Mouse (Mus musculus) MEL (cell line): ENCODE measurements around the gene Dytn. TPM values are rescaled to one million over a fixed set of nuclear protein-coding genes. Genes with fewer than 3 reads are reported as not detected.

ENCODE experiments used
- DNase-seq: peaks from one replicate; pipeline ENCODE4 v3.0.0; 2011; ENCODE audit warnings: low read depth, low spot score
- H3K27ac ChIP-seq: 2 replicates; pipeline ENCODE4 v1.5.1; 2012; ENCODE audit warnings: low read depth, mild to moderate bottlenecking, control low read depth, low read length, moderate library complexity; ENCODE audit not compliant: control insufficient read depth
- H3K27me3 ChIP-seq, 2 experiments: fragments of 150-350 bp in 1 of 2; sonication (generic) in 1 of 2; 2 replicates each; pipeline ENCODE4 v1.6.1; 2012; ENCODE audit warnings: low read length in 2 of 2, mild to moderate bottlenecking in 2 of 2, improper control_type of control experiment in 1 of 2, moderate library complexity in 1 of 2; ENCODE audit not compliant: insufficient read depth in 2 of 2, control insufficient read depth in 1 of 2
- H3K36me3 ChIP-seq, 2 experiments: 2 replicates each; pipeline ENCODE4 v1.6.1; 2012 to 2014; ENCODE audit warnings: low read length in 2 of 2, improper control_type of control experiment in 1 of 2, inconsistent platforms in 1 of 2, mild to moderate bottlenecking in 1 of 2; ENCODE audit not compliant: insufficient read depth in 2 of 2, control insufficient read depth in 1 of 2
- H3K4me1 ChIP-seq, 2 experiments: fragments of 150-350 bp in 1 of 2; sonication (generic) in 1 of 2; 2 replicates each; pipeline ENCODE4 v1.6.1; 2012; ENCODE audit warnings: low read length in 2 of 2, improper control_type of control experiment in 1 of 2, mild to moderate bottlenecking in 1 of 2; ENCODE audit not compliant: insufficient read depth in 2 of 2, control insufficient read depth in 1 of 2
- H3K4me3 ChIP-seq, 2 experiments: fragments of 150-350 bp in 1 of 2; sonication (generic) in 1 of 2; 2 replicates each; pipeline ENCODE4 v1.5.1; 2012; ENCODE audit warnings: low read depth in 2 of 2, low read length in 2 of 2, mild to moderate bottlenecking in 2 of 2, moderate library complexity in 2 of 2, control low read depth in 1 of 2, improper control_type of control experiment in 1 of 2; ENCODE audit not compliant: control insufficient read depth in 1 of 2, insufficient read depth in 1 of 2
- H3K79me2 ChIP-seq: 2 replicates; pipeline ENCODE4 v1.6.1; 2012; ENCODE audit warnings: mild to moderate bottlenecking, low read length, moderate library complexity; ENCODE audit not compliant: control insufficient read depth, poor library complexity, insufficient read depth
- H3K9ac ChIP-seq: 2 replicates; pipeline ENCODE4 v1.6.1; 2012; ENCODE audit warnings: low read depth, mild to moderate bottlenecking, control low read depth, low read length, moderate library complexity; ENCODE audit not compliant: control insufficient read depth, poor library complexity, severe bottlenecking
- H3K9me3 ChIP-seq: fragments of 150-350 bp; sonication (generic); replicated peaks from 2 replicates; pipeline ENCODE4 v1.6.1; 2012; ENCODE audit warnings: mild to moderate bottlenecking, low read length, improper control_type of control experiment, moderate library complexity; ENCODE audit not compliant: insufficient read depth
- BHLHE40 ChIP-seq: IDR thresholded peaks from 2 replicates; pipeline ENCODE4 v1.6.1; 2012; ENCODE audit warnings: low read depth, mild to moderate bottlenecking, inconsistent platforms, low read length, improper control_type of control experiment, borderline replicate concordance
- CHD1 ChIP-seq: IDR thresholded peaks from 2 replicates; pipeline ENCODE4 v1.6.1; 2012; ENCODE audit warnings: low read depth, mild to moderate bottlenecking, inconsistent platforms, low read length, improper control_type of control experiment
- CTCF ChIP-seq, 3 experiments: IDR thresholded peaks in 2 of 3; conservative IDR thresholded peaks in 1 of 3; 2 replicates each; pipeline ENCODE4 v1.5.1; 2011 to 2012; ENCODE audit warnings: low read length in 3 of 3, low read depth in 2 of 3, mild to moderate bottlenecking in 2 of 3, improper control_type of control experiment in 1 of 3, inconsistent platforms in 1 of 3, mixed read lengths in 1 of 3, moderate library complexity in 1 of 3; ENCODE audit not compliant: control insufficient read depth in 1 of 3, insufficient read depth in 1 of 3, poor library complexity in 1 of 3, severe bottlenecking in 1 of 3
- ELF1 ChIP-seq: IDR thresholded peaks from 2 replicates; pipeline ENCODE4 v1.6.1; 2014; ENCODE audit warnings: low read depth, mild to moderate bottlenecking, inconsistent platforms, low read length, improper control_type of control experiment, moderate library complexity
- EP300 ChIP-seq, 2 experiments: IDR thresholded peaks; 2 replicates each; pipeline ENCODE4 v1.6.1; 2011; ENCODE audit warnings: improper control_type of control experiment in 2 of 2, low read length in 2 of 2, low read depth in 1 of 2, mild to moderate bottlenecking in 1 of 2
- HCFC1 ChIP-seq: IDR thresholded peaks from 2 replicates; pipeline ENCODE4 v1.6.1; 2012; ENCODE audit warnings: low read depth, mild to moderate bottlenecking, inconsistent platforms, low read length, improper control_type of control experiment, moderate library complexity
- JUND ChIP-seq: IDR thresholded peaks from 2 replicates; pipeline ENCODE4 v1.6.1; 2011; ENCODE audit warnings: low read depth, mild to moderate bottlenecking, improper control_type of control experiment, low read length
- MAZ ChIP-seq: IDR thresholded peaks from 2 replicates; pipeline ENCODE4 v1.6.1; 2012; ENCODE audit warnings: low read depth, mild to moderate bottlenecking, inconsistent platforms, low read length, improper control_type of control experiment
- MXI1 ChIP-seq: IDR thresholded peaks from 2 replicates; pipeline ENCODE4 v1.6.1; 2011; ENCODE audit warnings: mild to moderate bottlenecking, low read depth, low read length, improper control_type of control experiment
- MYB ChIP-seq: IDR thresholded peaks from 2 replicates; pipeline ENCODE4 v1.6.1; 2011; ENCODE audit warnings: mild to moderate bottlenecking, low read depth, low read length, improper control_type of control experiment
- NELFE ChIP-seq: IDR thresholded peaks from 2 replicates; pipeline ENCODE4 v1.6.1; 2011; ENCODE audit warnings: low read depth, low read length, improper control_type of control experiment
- POLR2AphosphoS5 ChIP-seq: IDR thresholded peaks from 2 replicates; pipeline ENCODE4 v1.6.1; 2012; ENCODE audit warnings: low read depth, borderline replicate concordance, mild to moderate bottlenecking, inconsistent platforms, low read length, moderate library complexity, mixed read lengths
- SIN3A ChIP-seq: IDR thresholded peaks from 2 replicates; pipeline ENCODE4 v1.6.1; 2012; ENCODE audit warnings: low read length, improper control_type of control experiment, inconsistent platforms
- SMC3 ChIP-seq: IDR thresholded peaks from 2 replicates; pipeline ENCODE4 v1.6.1; 2011; ENCODE audit warnings: low read depth, low read length, improper control_type of control experiment
- TAL1 ChIP-seq: IDR thresholded peaks from 2 replicates; pipeline ENCODE4 v1.6.1; 2012; ENCODE audit warnings: mild to moderate bottlenecking, inconsistent platforms, low read length, moderate library complexity, mixed read lengths
- TBP ChIP-seq: IDR thresholded peaks from 2 replicates; pipeline ENCODE4 v1.8.0; 2011; ENCODE audit warnings: low read depth, low read length, improper control_type of control experiment
- TCF12 ChIP-seq: IDR thresholded peaks from 2 replicates; pipeline ENCODE4 v1.6.1; 2014; ENCODE audit warnings: low read depth, mild to moderate bottlenecking, inconsistent platforms, low read length, improper control_type of control experiment, moderate library complexity
- USF1 ChIP-seq: IDR thresholded peaks from 2 replicates; pipeline ENCODE4 v1.6.1; 2014; ENCODE audit warnings: low read depth, mild to moderate bottlenecking, inconsistent platforms, low read length, improper control_type of control experiment, moderate library complexity
- USF2 ChIP-seq, 2 experiments: IDR thresholded peaks; 2 replicates each; pipeline ENCODE4 v1.6.1; 2011 to 2012; ENCODE audit warnings: improper control_type of control experiment in 2 of 2, low read length in 2 of 2, borderline replicate concordance in 1 of 2, inconsistent platforms in 1 of 2, low read depth in 1 of 2, mild to moderate bottlenecking in 1 of 2; ENCODE audit not compliant: insufficient read depth in 1 of 2
- ZC3H11A ChIP-seq: IDR thresholded peaks from 2 replicates; pipeline ENCODE4 v1.6.1; 2012; ENCODE audit warnings: low read depth, mild to moderate bottlenecking, inconsistent platforms, low read length, improper control_type of control experiment
- ZMIZ1 ChIP-seq: IDR thresholded peaks from 2 replicates; pipeline ENCODE4 v1.6.1; 2012; ENCODE audit warnings: low read depth, mild to moderate bottlenecking, inconsistent platforms, low read length, improper control_type of control experiment, moderate library complexity
- ZNF384 ChIP-seq: IDR thresholded peaks from 2 replicates; pipeline ENCODE4 v1.6.1; 2012; ENCODE audit warnings: low read depth, mild to moderate bottlenecking, inconsistent platforms, low read length, improper control_type of control experiment
- polyA plus RNA-seq, 2 experiments: library from polyadenylated mRNA; stranded (reverse) in 1 of 2; unstranded in 1 of 2; fragments of >175 nt in 1 of 2; fragments of >200 nt in 1 of 2; gene quantifications; 2 replicates each; pipeline versions ENCODE4 v1.2.1 to v1.2.4; 2012; ENCODE audit warnings: low replicate concordance in 2 of 2, low read depth in 1 of 2; ENCODE audit not compliant: insufficient read length in 2 of 2, insufficient read depth in 1 of 2, missing spikeins in 1 of 2
- total RNA-seq: library from RNA; depleted of rRNA; stranded (reverse); fragments of 300-350 nt; gene quantifications from 2 replicates; pipeline ENCODE4 v1.2.3, GENCODE M21; 2012

Gene Dytn
- total and polyA plus RNA-seq, 3 experiments, result not detected

DNA sequence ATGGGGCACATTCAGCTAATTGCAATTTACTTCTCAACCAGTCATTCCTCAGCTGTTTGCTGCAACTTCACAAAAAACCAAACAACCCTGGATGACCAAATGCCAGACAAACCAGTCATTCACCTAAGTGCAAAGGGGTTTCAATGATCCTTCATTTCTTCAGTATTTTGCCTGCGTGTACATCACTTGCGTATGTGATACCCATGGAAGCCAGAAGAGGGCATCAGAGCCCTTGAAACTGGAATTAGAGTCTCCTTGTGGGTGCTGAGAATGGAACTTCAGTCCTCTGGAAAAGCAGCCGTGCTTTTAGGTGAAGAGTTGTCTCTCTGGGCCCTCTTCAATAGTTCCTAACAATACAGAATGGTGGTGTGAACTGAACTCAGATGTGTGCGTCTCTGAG is 77.1 kb downstream of the Dytn start:
- no peak for TF ChIP-seq POLR2AphosphoS5
- no peak for TF ChIP-seq ZMIZ1
- TF ChIP-seq JUND, result no peak
- TF ChIP-seq ZC3H11A, result no peak
- TF ChIP-seq ZNF384, result no peak
- no peak for TF ChIP-seq ELF1
- no peak for TF ChIP-seq HCFC1
- TF ChIP-seq EP300 (IDR thresholded peaks at IDR 0.05; ENCODE audit: low read depth in 1 of 2, low read length in 2 of 2), result no peak
- no peak for TF ChIP-seq MYB
- TF ChIP-seq TAL1, result no peak
- TF ChIP-seq SMC3, result no peak
- TF ChIP-seq SIN3A, result no peak
- TF ChIP-seq USF2 (IDR thresholded peaks at IDR 0.05; ENCODE audit: borderline replicate concordance in 1 of 2, insufficient read depth in 1 of 2, low read depth in 1 of 2, low read length in 2 of 2), result no peak
- no peak for TF ChIP-seq CTCF (IDR thresholded peaks at IDR 0.05 in 2 of 3, conservative IDR thresholded peaks at IDR 0.05 in 1 of 3; ENCODE audit: control insufficient read depth in 1 of 3, insufficient read depth in 1 of 3, low read depth in 2 of 3, low read length in 3 of 3, poor library complexity in 1 of 3, severe bottlenecking in 1 of 3)
- no peak for TF ChIP-seq TCF12
- TF ChIP-seq CHD1, result no peak
- no peak for TF ChIP-seq USF1
- TF ChIP-seq NELFE, result no peak
- TF ChIP-seq BHLHE40, result no peak
- TF ChIP-seq TBP, result no peak
- Histone ChIP-seq H3K4me3 (no peak overlapping the region), H3K79me2 (no peaks in the 10 kb centered on the region), H3K4me1 (no peaks in the 10 kb centered on the region), H3K9ac (no peak overlapping the region), H3K27ac (no peak overlapping the region), H3K36me3 (no peaks in the 10 kb centered on the region), H3K9me3 (no peaks in the 10 kb centered on the region), H3K27me3 (no peaks in the 10 kb centered on the region)
- peak; percentile 1 for DNase-seq

DNA sequence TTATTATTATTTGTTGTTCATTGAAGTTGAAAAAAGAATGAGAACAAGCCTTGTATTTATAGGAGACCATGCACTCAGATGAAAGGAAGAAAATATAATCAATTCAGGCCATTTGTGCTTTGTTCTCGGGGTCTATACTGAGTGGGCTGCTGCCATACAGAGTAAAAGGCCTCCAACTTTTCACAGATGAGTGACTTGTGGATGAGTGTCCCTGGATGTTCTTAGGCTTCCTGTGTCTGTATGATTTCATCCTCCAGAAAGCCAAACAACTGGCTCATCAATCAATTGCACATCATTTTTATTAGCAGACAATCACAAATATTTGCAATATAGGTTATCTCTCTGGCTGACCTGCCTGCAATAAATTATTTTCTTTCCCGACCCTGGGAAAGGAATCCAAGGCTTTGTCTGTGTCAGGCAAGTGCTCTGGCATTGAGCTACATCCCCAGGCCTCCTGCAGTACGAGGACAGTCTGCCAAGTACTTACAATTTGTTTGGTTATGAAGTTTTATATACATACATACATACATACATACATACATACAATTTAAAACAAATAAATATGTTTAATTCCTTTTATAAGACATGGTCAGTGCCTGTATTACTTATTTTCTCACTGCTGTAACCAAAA is 82.7 kb downstream of the Dytn start:
- H3K4me1 ChIP-seq, result no peaks in the 10 kb centered on the region
- H3K4me3 ChIP-seq, result no peak overlapping the region
- DNase-seq, result no peak
- H3K27ac ChIP-seq, result no peak overlapping the region
- H3K79me2 ChIP-seq, result no peaks in the 10 kb centered on the region
- no peaks in the 10 kb centered on the region for H3K36me3 ChIP-seq
- no peaks in the 10 kb centered on the region for H3K9me3 ChIP-seq
- H3K9ac ChIP-seq, result no peak overlapping the region
- no peak for TF ChIP-seq ZC3H11A
- TF ChIP-seq HCFC1, result no peak
- TF ChIP-seq MAZ, result no peak
- TF ChIP-seq ZMIZ1, result no peak
- TF ChIP-seq MXI1, result no peak
- TF ChIP-seq ELF1, result no peak
- H3K27me3 ChIP-seq, result no peaks in the 10 kb centered on the region
